Mouse (Mus musculus) hindbrain, embryonic 12.5 days (tissue): ENCODE measurements around the gene Slc4a1. TPM values are rescaled to one million over a fixed set of nuclear protein-coding genes. Genes with fewer than 3 reads are reported as not detected.

Experiments
- ATAC-seq: fragments of 200-750 bp; cut with Nextera tagmentation; 2 replicates; pipeline ENCODE4 v1.8.0; 2017; ENCODE audit warnings: moderate TSS enrichment; ENCODE audit not compliant: low FRiP score
- H3K27ac ChIP-seq: fragments of 300-500 bp; sonication (generic); 2 replicates; pipeline ENCODE4 v1.5.1; 2016; ENCODE audit warnings: mild to moderate bottlenecking
- H3K27me3 ChIP-seq: fragments of 300-500 bp; sonication (generic); 2 replicates; pipeline ENCODE4 v1.6.1; 2016; ENCODE audit warnings: mild to moderate bottlenecking
- H3K36me3 ChIP-seq: fragments of 300-500 bp; sonication (generic); 2 replicates; pipeline ENCODE4 v1.6.1; 2016; ENCODE audit warnings: mild to moderate bottlenecking
- H3K4me1 ChIP-seq: fragments of 300-500 bp; sonication (generic); 2 replicates; pipeline ENCODE4 v1.6.1; 2016
- H3K4me2 ChIP-seq: fragments of 300-500 bp; sonication (generic); replicated peaks from 2 replicates; pipeline ENCODE4 v1.6.1; 2016; ENCODE audit warnings: mild to moderate bottlenecking
- H3K4me3 ChIP-seq: fragments of 300-500 bp; sonication (generic); 2 replicates; pipeline ENCODE4 v1.5.1; 2016; ENCODE audit warnings: mild to moderate bottlenecking
- H3K9ac ChIP-seq: fragments of 300-500 bp; sonication (generic); 2 replicates; pipeline ENCODE4 v1.6.1; 2016; ENCODE audit warnings: mild to moderate bottlenecking, moderate library complexity
- H3K9me3 ChIP-seq: fragments of 300-500 bp; sonication (generic); replicated peaks from 2 replicates; pipeline ENCODE4 v1.6.1; 2016; ENCODE audit warnings: mild to moderate bottlenecking
- WGBS: fragments of 180-500 bp; shearing (Covaris S2); methylation state at CpG from one replicate; pipeline ENCODE4 v1.1.7; 2016; 5-methylcytosine and 5-hydroxymethylcytosine counted together
- polyA plus RNA-seq: library from polyadenylated mRNA; unstranded; fragments of >200 nt; fragmentation: Nextera tagmentation; extraction: Ambion mirVana; gene quantifications from 2 replicates; pipeline ENCODE4 v1.2.1, GENCODE M21; 2016

Slc4a1 gene
- polyA plus RNA-seq, 1 experiment from 2014 or later, result 33.5 TPM

- H3K9me3 ChIP-seq, result no peaks in the 10 kb centered on the region
- no peaks in the 10 kb centered on the region for H3K36me3 ChIP-seq
- no peak overlapping the region for H3K4me2 ChIP-seq
- H3K4me1 ChIP-seq, result no peaks in the 10 kb centered on the region
- no peak overlapping the region for H3K27ac ChIP-seq
- H3K4me3 ChIP-seq, result no peak overlapping the region
- WGBS, result 89% methylated on average over 7 of the region's 7 CpGs
- H3K27me3 ChIP-seq, result no peaks in the 10 kb centered on the region
- H3K9ac ChIP-seq, result no peak overlapping the region
- ATAC-seq, result no peak
Measured at GRCm38 (mm10) chr11:102327839-102328238, 38.2 kb downstream of the Slc4a1 start.

DNA sequence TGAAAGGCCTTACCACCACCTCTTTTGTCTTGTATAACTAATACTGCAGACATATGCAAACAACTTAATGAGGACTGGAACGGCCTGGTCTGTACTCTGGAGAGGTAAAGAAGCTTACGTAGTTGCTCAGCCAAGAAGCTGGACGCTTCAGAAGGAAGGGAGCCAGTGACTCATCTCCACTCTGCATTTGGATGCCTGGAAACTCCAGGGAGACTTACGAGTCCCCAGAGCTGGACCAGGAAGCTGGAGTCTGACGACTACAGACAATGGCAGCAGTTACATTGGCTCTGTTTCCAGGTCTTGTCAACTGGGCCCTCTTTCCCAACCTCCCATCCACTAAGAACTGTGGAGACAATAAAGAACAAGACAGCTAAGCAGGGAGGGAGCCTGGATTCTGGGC lies 38.8 kb downstream of the Slc4a1 start:
- Histone ChIP-seq H3K4me1 (no peaks in the 10 kb centered on the region), H3K4me2 (no peak overlapping the region), H3K9ac (no peak overlapping the region), H3K36me3 (no peaks in the 10 kb centered on the region), H3K27ac (no peak overlapping the region), H3K4me3 (no peak overlapping the region), H3K9me3 (no peaks in the 10 kb centered on the region), H3K27me3 (no peaks in the 10 kb centered on the region)
- no peak for ATAC-seq
- WGBS, result 73% methylated on average over 5 of the region's 5 CpGs

DNA sequence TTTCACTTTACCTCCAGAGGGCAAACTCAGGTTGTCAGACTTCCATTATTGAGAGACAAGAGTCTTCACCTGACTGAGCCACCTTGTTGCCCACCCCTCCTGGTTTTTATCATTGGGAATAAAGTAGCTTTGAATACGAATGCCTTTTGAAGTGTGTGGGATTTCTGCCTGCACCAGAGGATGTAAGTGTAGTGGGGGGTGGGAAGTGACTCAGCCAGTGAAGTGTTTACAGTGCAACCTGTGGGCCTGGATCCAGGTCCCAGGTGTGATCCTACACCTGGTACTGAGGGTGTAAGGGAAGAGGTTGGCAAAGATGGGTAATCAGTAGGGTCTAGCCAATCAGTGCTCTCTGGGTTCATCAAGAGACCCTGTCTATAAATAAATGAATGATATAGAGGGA lies 42.5 kb downstream of the Slc4a1 start:
- no peaks in the 10 kb centered on the region for H3K27me3 ChIP-seq
- no peaks in the 10 kb centered on the region for H3K36me3 ChIP-seq
- 82% methylated on average over 1 of the region's 1 CpGs for WGBS

DNA sequence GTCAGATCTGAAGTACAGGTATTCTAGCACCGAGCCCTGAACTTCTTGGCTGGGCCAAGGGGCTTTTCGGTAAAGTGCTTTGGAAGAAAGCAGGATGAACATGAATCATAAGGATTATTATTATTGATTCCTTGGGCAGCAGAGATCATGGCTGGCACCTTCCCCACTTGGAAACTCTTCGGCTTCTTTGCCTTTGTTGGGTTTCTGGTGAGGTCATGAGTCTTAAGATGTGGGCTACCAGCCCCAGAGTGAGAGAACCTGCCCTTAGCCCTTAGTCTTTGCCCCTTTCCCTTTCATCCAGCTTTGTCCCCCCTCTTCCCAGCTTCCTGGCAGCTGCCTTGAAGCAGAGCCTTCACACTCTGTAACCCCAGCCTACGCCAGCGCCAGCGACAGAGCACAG lies 44.1 kb downstream of the Slc4a1 start:
- H3K4me1 ChIP-seq, result peaks cover 8% of the 10 kb centered on the region; the same call in 1 of the 2 replicates
- H3K9ac ChIP-seq, result no peak overlapping the region
- no peak overlapping the region for H3K27ac ChIP-seq
- H3K9me3 ChIP-seq, result no peaks in the 10 kb centered on the region
- no peak overlapping the region for H3K4me2 ChIP-seq
- no peak overlapping the region for H3K4me3 ChIP-seq
- ATAC-seq, result no peak
- no peaks in the 10 kb centered on the region for H3K27me3 ChIP-seq
- H3K36me3 ChIP-seq, result no peaks in the 10 kb centered on the region
- WGBS, result 78% methylated on average over 6 of the region's 6 CpGs

More for the DNA sequence above, 42.5 kb downstream of the Slc4a1 start:
- Histone ChIP-seq H3K27ac (no peak overlapping the region), H3K4me2 (no peak overlapping the region), H3K4me1 (peaks cover 8% of the 10 kb centered on the region; the same call in 1 of the 2 replicates), H3K9me3 (no peaks in the 10 kb centered on the region), H3K9ac (no peak overlapping the region), H3K4me3 (no peak overlapping the region)
- no peak for ATAC-seq

DNA sequence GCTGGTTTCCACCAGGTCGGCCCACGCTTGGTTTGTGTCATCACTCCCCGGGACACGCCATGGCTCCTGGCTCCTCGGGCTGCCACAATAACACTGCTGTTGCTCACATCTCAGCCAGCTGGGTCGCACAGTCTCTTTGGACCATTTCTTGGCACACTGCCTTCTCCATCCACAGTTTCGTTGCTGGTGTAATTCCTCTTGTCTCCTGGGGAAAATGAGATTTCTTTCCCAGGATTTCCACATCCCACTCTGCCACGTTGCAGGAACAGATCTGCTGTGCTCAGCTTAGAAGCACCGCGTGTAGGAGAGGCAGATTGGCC lies 45.4 kb downstream of the Slc4a1 start:
- Histone ChIP-seq H3K36me3 (0 out of 2 replicates have a peak, but pooled peaks cover 2% of the 10 kb centered on the region), H3K27ac (peak overlapping the region; percentile 100), H3K27me3 (no peaks in the 10 kb centered on the region), H3K9ac (peak overlapping the region; percentile 100), H3K4me2 (peak overlapping the region; percentile 88), H3K4me3 (peak overlapping the region; percentile 100), H3K4me1 (peaks cover 17% of the 10 kb centered on the region), H3K9me3 (no peaks in the 10 kb centered on the region)
- 14% methylated on average over 10 of the region's 10 CpGs for WGBS
- ATAC-seq, result 0 out of 2 replicates have a peak, but pooled peaks have one; percentile 27

DNA sequence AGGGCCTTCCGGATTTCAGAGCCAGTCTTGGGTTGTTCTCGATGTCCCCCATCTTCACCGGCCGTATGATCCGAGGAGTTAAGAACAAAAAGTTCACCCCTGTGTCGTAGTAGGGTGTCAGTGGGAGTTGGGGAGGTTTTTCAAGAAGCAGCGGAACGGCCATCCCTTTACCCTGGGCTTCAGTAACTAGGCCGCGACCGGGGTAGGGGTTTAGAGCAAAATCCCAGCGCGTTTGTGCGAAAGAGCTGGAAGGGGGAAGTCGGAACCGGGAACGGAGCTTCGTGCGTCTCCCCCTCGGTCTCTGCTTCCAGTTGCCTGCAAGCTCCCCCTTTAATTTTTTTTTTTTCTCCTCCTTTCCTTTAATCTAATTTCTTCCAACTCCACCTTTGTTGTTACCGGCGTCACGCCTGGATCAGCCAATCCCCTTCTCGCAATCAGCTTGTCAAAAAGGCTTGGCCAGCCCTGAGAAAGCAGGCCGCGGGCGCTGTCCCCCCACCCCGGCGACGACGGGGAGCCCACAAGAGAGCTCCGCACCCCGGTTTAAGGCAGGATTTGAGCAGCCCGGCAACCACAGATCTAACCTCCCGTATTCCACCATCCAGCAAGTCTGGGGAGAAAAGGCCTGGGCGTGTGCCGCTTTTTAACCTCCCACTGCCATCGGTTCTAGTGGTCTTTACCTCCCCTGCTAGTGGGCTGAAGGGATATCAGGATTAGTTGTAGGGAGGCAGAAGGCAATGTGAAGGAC lies 45.9 kb downstream of the Slc4a1 start:
- Histone ChIP-seq H3K9ac (peak overlapping the region; percentile 100), H3K36me3 (peaks cover 6% of the 10 kb centered on the region), H3K4me2 (peak overlapping the region; percentile 88), H3K4me1 (peaks cover 22% of the 10 kb centered on the region), H3K27ac (peak overlapping the region; percentile 100), H3K27me3 (no peaks in the 10 kb centered on the region), H3K9me3 (no peaks in the 10 kb centered on the region), H3K4me3 (peak overlapping the region; percentile 100)
- ATAC-seq, result peak; percentile 29; the same call in 1 of the 2 replicates
- WGBS, result under 1% methylated on average over 38 of the region's 38 CpGs

DNA sequence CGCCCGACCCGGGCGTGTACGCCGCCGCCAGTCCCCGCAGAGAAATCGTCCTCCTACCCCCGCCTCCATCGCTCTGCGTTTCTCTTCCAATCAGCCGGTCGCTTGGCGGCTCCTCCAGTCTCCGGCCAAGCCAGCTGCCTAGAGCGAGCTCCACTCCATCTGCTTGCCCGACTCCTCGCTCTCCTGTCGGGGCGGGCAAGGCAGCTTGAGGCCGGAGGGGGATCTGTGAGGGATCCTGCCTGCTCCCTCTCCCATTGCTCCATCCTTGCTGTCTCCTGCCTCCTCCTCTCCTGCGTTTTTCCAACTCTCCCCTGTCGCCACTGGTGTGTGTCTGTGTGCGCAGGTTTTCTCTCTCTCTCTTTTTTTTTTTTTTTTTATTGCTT lies 46.6 kb downstream of the Slc4a1 start, which contains the start of gene Ubtf:
Gene Ubtf (minus strand): TSS at position 333 of the 383 bp plus-strand sequence.
- Histone ChIP-seq H3K4me1 (peaks cover 22% of the 10 kb centered on the region), H3K9me3 (no peaks in the 10 kb centered on the region), H3K4me3 (peak within 1 kb of the TSS; percentile 100), H3K4me2 (peak within 1 kb of the TSS; percentile 88), H3K27ac (peak within 1 kb of the TSS; percentile 100), H3K36me3 (peaks cover 13% of the 10 kb centered on the region), H3K27me3 (no peaks in the 10 kb centered on the region), H3K9ac (peak within 1 kb of the TSS; percentile 100)
- WGBS, result under 1% methylated on average over 25 of the region's 25 CpGs
- ATAC-seq, result 0 out of 2 replicates have a peak, but pooled peaks have one; percentile 9

DNA sequence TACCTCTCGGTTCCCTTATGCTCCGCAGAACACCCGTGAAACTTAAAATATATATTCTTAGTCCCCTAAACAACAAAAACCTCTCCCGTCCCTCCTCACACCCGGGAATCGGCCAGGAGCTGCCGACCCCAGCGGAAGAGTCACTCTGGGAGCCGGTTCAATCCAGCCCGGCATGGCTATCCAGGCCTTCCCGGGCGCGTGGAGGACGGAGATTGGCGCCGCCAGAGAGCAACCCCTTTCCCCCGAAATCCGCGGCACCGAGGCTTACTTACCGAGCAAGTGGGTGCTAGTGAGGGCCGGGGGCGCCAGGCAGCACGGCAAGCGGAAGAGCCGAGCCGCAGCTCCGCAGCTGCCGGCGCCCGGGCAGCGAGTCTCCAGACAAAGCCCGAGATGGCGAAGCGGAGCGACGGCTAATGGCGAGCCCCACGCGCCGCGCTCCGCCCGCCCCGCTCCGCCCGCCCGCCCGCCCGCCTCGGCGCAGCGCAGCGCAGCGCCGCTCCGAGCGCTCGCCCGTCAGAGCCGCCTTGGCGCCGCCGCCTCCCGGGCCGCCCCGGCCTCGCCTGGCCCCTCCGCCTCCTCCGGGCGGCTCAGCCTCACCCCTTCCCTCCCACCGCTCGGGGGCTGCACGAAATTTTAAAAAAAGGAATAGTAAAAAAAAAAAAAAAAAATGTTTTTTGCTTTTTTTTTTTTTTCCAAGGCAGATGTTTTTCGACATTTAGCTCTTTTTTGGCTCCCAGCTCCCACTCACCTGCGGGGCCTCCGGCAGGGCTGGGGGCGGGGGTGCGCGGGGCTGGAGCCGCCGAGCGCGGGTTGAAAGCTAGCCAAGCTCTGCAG lies 47.2 kb downstream of the Slc4a1 start:
- no peaks in the 10 kb centered on the region for H3K27me3 ChIP-seq
- no peak for ATAC-seq

GRCm38 (mm10) chr11:102317901-102318575 lies 48.0 kb downstream of the Slc4a1 start:
- under 1% methylated on average over 38 of the region's 77 CpGs for WGBS
- H3K4me2 ChIP-seq, result peak overlapping the region; percentile 88
- ATAC-seq, result peak; percentile 50

More for the DNA sequence above, 47.2 kb downstream of the Slc4a1 start:
- H3K9ac ChIP-seq, result peak overlapping the region; percentile 100
- peak overlapping the region; percentile 100 for H3K4me3 ChIP-seq
- under 1% methylated on average over 77 of the region's 84 CpGs for WGBS
- H3K27ac ChIP-seq, result peak overlapping the region; percentile 100
- peaks cover 19% of the 10 kb centered on the region for H3K36me3 ChIP-seq
- peaks cover 22% of the 10 kb centered on the region for H3K4me1 ChIP-seq
- peak overlapping the region; percentile 88 for H3K4me2 ChIP-seq
- no peaks in the 10 kb centered on the region for H3K9me3 ChIP-seq

DNA sequence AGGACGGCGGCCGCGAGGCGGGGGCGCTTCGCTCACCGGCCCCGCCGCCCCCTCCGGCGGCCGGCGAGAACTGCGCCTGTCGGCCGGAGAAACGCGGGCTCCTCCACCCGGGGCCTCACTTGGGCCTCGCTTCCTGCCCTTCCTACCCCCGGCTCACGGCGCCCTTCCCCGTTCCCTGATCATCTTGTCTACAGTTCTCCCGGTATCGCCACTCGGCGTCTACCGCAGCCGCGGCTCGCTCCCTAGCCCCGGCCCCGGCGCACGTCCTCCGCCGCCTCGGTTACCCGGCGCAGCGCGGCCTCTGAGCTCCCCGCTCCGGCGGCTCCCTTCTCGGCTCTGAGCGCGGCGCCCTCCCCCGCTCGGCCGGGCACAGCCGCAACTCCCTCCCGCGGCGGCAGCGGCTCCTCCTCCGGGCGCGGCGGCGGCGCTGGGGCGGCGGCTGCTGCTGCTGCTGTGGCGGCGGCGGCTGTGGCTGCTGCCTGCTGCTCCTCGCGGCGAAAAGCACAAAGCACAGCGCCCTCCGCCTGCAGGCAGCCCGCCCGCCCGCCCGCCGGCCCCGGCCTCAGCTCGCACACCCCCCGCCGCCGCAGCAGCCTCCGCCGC lies 48.6 kb downstream of the Slc4a1 start:
- Histone ChIP-seq H3K4me1 (peaks cover 22% of the 10 kb centered on the region), H3K27me3 (no peaks in the 10 kb centered on the region), H3K4me2 (peak overlapping the region; percentile 88), H3K9ac (peak overlapping the region; percentile 100), H3K9me3 (no peaks in the 10 kb centered on the region), H3K4me3 (peak overlapping the region; percentile 100), H3K36me3 (peaks cover 33% of the 10 kb centered on the region), H3K27ac (peak overlapping the region; percentile 100)
- 1% methylated on average over 63 of the region's 87 CpGs for WGBS
- ATAC-seq, result peak; percentile 1; the same call in 1 of the 2 replicates

More at GRCm38 (mm10) chr11:102317901-102318575, 48.0 kb downstream of the Slc4a1 start:
- Histone ChIP-seq H3K4me1 (peaks cover 22% of the 10 kb centered on the region), H3K27ac (peak overlapping the region; percentile 100), H3K9ac (peak overlapping the region; percentile 100), H3K36me3 (peaks cover 27% of the 10 kb centered on the region), H3K9me3 (no peaks in the 10 kb centered on the region), H3K4me3 (peak overlapping the region; percentile 100), H3K27me3 (no peaks in the 10 kb centered on the region)

DNA sequence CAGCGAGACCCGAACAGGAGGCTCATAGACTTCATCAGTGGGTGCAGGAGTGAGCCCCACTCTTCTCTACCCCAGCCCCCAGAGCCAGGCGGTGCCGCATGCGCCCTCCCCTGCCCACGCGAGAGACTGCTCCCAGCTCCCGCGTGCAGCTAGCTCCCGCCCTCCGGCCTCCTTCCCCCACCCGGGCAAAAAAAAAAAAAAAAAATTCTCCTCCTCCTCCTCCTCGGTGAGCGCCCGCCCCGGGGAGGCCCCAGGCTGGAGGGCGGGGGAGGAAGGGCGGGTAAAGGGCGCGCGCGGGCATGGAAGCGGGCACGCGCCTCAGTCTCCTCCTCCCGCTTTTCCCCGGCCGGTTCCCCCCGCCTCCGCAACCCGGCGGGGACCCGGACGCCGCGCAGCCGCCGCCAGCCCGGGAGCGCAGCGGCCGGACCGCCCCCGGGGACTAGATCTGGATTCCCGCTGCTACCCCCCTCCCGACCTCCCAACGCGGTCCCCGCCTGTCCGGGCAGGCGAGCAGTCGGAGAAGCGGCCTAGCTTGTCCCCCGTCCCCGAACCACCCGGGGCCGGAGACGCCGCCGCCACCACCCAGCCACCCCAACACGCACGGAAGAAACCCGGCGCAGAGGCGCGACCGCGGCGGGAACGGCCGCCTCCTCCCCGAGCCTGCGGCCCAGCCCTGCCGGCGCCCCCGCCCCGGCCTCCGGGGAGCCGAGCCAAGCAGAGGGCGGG lies 49.3 kb downstream of the Slc4a1 start:
- Histone ChIP-seq H3K9me3 (no peaks in the 10 kb centered on the region), H3K4me2 (peak overlapping the region; percentile 88), H3K9ac (peak overlapping the region; percentile 100), H3K4me3 (peak overlapping the region; percentile 100), H3K4me1 (peaks cover 22% of the 10 kb centered on the region), H3K27me3 (no peaks in the 10 kb centered on the region), H3K27ac (peak overlapping the region; percentile 100), H3K36me3 (peaks cover 40% of the 10 kb centered on the region)
- peak; percentile 53 for ATAC-seq
- under 1% methylated on average over 41 of the region's 80 CpGs for WGBS
